Mouse (Mus musculus): ENCODE results near the gene Wee1. TPM values are rescaled to one million over a fixed set of nuclear protein-coding genes. Genes with fewer than 3 reads are reported as not detected.

Wee1 gene
- polyA plus RNA-seq, 1 experiment from 2014 or later, result 17.0 TPM

DNA sequence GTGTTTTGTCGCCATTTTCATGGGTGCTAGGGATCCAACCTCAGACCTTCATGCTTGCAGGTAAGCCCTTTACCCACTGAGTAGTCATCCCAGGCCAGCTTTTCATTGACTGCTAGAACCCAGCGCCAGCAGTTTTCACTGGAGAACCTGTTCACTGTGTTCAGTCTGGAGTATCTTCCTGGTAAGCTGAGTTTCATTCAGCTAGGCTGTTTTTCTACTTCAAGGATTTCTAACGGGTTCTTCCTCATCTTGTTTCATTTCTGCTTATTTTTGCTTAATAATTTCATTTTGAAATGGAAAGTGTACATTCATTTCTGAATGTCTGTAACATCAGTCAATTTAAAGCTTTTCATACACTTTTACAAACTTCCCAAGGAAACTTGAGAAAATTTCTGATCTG, 62.8 kb downstream of the Wee1 start:
- DNase-seq (ENCODE audit: low spot score), result no peak

DNA sequence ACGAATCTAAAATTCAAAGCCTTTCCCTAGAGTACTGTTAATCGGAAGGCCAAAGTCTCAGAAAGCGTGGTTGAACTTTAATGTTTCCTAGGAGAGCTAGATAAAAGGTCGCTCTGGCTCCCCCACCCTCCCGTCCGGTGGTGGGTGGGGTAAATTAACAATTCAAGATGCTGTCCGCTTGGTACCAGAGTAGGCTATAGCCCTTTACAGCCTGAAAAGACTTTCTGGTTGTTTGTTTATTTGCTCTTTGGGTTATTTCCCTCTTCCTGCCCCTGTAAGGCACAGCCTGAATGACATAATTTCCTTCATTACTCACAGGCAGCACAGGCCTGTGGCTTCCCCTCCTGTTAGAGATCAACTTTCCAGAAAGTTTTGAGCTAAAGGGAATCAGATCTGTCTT, 68.1 kb downstream of the Wee1 start:
- no peak for DNase-seq (ENCODE audit: low spot score)

Other genes with a start within 250 kb of the Wee1 start
- 9.4 and 9.5 TPM in 2 replicates for gene Dennd5a, start 161.6 kb upstream of the Wee1 start, polyA plus RNA-seq (2015; fragmentation: Nextera tagmentation; extraction: Ambion mirVana)
- gene Tmem41b, start 135.1 kb upstream of the Wee1 start, polyA plus RNA-seq (2015; fragmentation: Nextera tagmentation; extraction: Ambion mirVana), result 47.7 and 48.8 TPM in 2 replicates
- 24.6 and 27.0 TPM in 2 replicates for gene Ipo7, start 103.8 kb upstream of the Wee1 start, polyA plus RNA-seq (2015; fragmentation: Nextera tagmentation; extraction: Ambion mirVana)
- 21.6 and 21.9 TPM in 2 replicates for gene Zfp143, start 60.8 kb upstream of the Wee1 start, polyA plus RNA-seq (2015; fragmentation: Nextera tagmentation; extraction: Ambion mirVana)
- gene Swap70, start 99.7 kb downstream of the Wee1 start, polyA plus RNA-seq (2015; fragmentation: Nextera tagmentation; extraction: Ambion mirVana), result 24.7 and 25.5 TPM in 2 replicates

Data from thymus, postnatal 0 days (tissue).